Mouse (Mus musculus): ENCODE measurements at regions not wholly inside any gene's neighbourhood (a gene's known extent, or its start where the extent isn't known, plus 50 kb on each side); places are given as distances from the start of the nearest gene placed in this dataset.

GRCm38 (mm10) chr6:112187636-112188035 is 85.9 kb upstream of the Lmcd1 start:
- H3K4me3 ChIP-seq (ENCODE audit: insufficient read depth in 1 of 2, low read depth in 1 of 2, low read length in 2 of 2, poor library complexity in 1 of 2, severe bottlenecking in 1 of 2), result no peak overlapping the region
- no peaks in the 10 kb centered on the region for H3K4me1 ChIP-seq (ENCODE audit: control insufficient read depth in 2 of 2, insufficient read depth in 2 of 2, low read length in 2 of 2, poor library complexity in 1 of 2)
- H3K9ac ChIP-seq (ENCODE audit: insufficient read depth, low read depth, low read length, poor library complexity, severe bottlenecking), result no peak overlapping the region
- no peak overlapping the region for H3K27ac ChIP-seq (ENCODE audit: insufficient read depth, low read depth, low read length, poor library complexity, severe bottlenecking)
- TF ChIP-seq HCFC1 (IDR thresholded peaks at IDR 0.05; ENCODE audit: borderline replicate concordance, insufficient read depth, low read length) (no peak), MAFK (IDR thresholded peaks at IDR 0.05; ENCODE audit: insufficient read depth, low read depth, low read length) (no peak), ZNF384 (IDR thresholded peaks at IDR 0.05; ENCODE audit: low read depth, low read length) (no peak), ZC3H11A (IDR thresholded peaks at IDR 0.05; ENCODE audit: borderline replicate concordance, low read depth, low read length) (no peak), CHD2 (IDR thresholded peaks at IDR 0.05; ENCODE audit: low read depth, low read length) (no peak)
- no peak for DNase-seq (ENCODE audit: low read depth, low spot score)
- no peaks in the 10 kb centered on the region for H3K9me3 ChIP-seq (ENCODE audit: control insufficient read depth, insufficient read depth, low read depth, low read length)
- no peaks in the 10 kb centered on the region for H3K36me3 ChIP-seq (ENCODE audit: control insufficient read depth, insufficient read depth, low read length, poor library complexity, severe bottlenecking)
- in situ Hi-C loops (cut with MboI; ENCODE audit: low sequenced_read_pairs in 2 of 2, unreplicated experiment in 2 of 2), result no loop called here

GRCm38 (mm10) chr6:112191032-112191431 is 82.5 kb upstream of the Lmcd1 start:
- Histone ChIP-seq H3K9ac (ENCODE audit: insufficient read depth, low read depth, low read length, poor library complexity, severe bottlenecking) (no peak overlapping the region), H3K4me3 (ENCODE audit: insufficient read depth in 1 of 2, low read depth in 1 of 2, low read length in 2 of 2, poor library complexity in 1 of 2, severe bottlenecking in 1 of 2) (no peak overlapping the region), H3K36me3 (ENCODE audit: control insufficient read depth, insufficient read depth, low read length, poor library complexity, severe bottlenecking) (no peaks in the 10 kb centered on the region), H3K9me3 (ENCODE audit: control insufficient read depth, insufficient read depth, low read depth, low read length) (no peaks in the 10 kb centered on the region), H3K27ac (ENCODE audit: insufficient read depth, low read depth, low read length, poor library complexity, severe bottlenecking) (no peak overlapping the region), H3K4me1 (ENCODE audit: control insufficient read depth in 2 of 2, insufficient read depth in 2 of 2, low read length in 2 of 2, poor library complexity in 1 of 2) (no peaks in the 10 kb centered on the region)
- peak; percentile 62 for DNase-seq (ENCODE audit: low read depth, low spot score)
- in situ Hi-C loops (cut with MboI; ENCODE audit: low sequenced_read_pairs in 2 of 2, unreplicated experiment in 2 of 2), result no loop called here
- no peak for TF ChIP-seq ZNF384 (IDR thresholded peaks at IDR 0.05; ENCODE audit: low read depth, low read length)
- peak; percentile 81; the same call in 1 of the 2 replicates for TF ChIP-seq ZC3H11A (IDR thresholded peaks at IDR 0.05; ENCODE audit: borderline replicate concordance, low read depth, low read length)
- TF ChIP-seq CHD2 (IDR thresholded peaks at IDR 0.05; ENCODE audit: low read depth, low read length), result no peak
- peak; percentile 63; the same call in 1 of the 2 replicates for TF ChIP-seq MAFK (IDR thresholded peaks at IDR 0.05; ENCODE audit: insufficient read depth, low read depth, low read length)

GRCm38 (mm10) chr6:112197445-112197844 is 76.1 kb upstream of the Lmcd1 start:
- in situ Hi-C loops (cut with MboI; ENCODE audit: low sequenced_read_pairs in 2 of 2, unreplicated experiment in 2 of 2), result no loop called here
- peaks cover 0 to 2% of the 10 kb centered on the region in 2 experiments; a peak in 1 of 4 replicates for H3K4me1 ChIP-seq (ENCODE audit: control insufficient read depth in 2 of 2, insufficient read depth in 2 of 2, low read length in 2 of 2, poor library complexity in 1 of 2)
- no peak overlapping the region for H3K4me3 ChIP-seq (ENCODE audit: insufficient read depth in 1 of 2, low read depth in 1 of 2, low read length in 2 of 2, poor library complexity in 1 of 2, severe bottlenecking in 1 of 2)

GRCm38 (mm10) chr6:112199241-112199640 is 74.3 kb upstream of the Lmcd1 start:
- DNase-seq (ENCODE audit: low read depth, low spot score), result no peak
- TF ChIP-seq ZC3H11A (IDR thresholded peaks at IDR 0.05; ENCODE audit: borderline replicate concordance, low read depth, low read length) (no peak), CHD2 (IDR thresholded peaks at IDR 0.05; ENCODE audit: low read depth, low read length) (no peak), HCFC1 (IDR thresholded peaks at IDR 0.05; ENCODE audit: borderline replicate concordance, insufficient read depth, low read length) (no peak), ZNF384 (IDR thresholded peaks at IDR 0.05; ENCODE audit: low read depth, low read length) (no peak), MAFK (IDR thresholded peaks at IDR 0.05; ENCODE audit: insufficient read depth, low read depth, low read length) (no peak)
- Histone ChIP-seq H3K9ac (ENCODE audit: insufficient read depth, low read depth, low read length, poor library complexity, severe bottlenecking) (no peak overlapping the region), H3K9me3 (ENCODE audit: control insufficient read depth, insufficient read depth, low read depth, low read length) (no peaks in the 10 kb centered on the region), H3K4me3 (ENCODE audit: insufficient read depth in 1 of 2, low read depth in 1 of 2, low read length in 2 of 2, poor library complexity in 1 of 2, severe bottlenecking in 1 of 2) (no peak overlapping the region), H3K36me3 (ENCODE audit: control insufficient read depth, insufficient read depth, low read length, poor library complexity, severe bottlenecking) (no peaks in the 10 kb centered on the region), H3K4me1 (ENCODE audit: control insufficient read depth in 2 of 2, insufficient read depth in 2 of 2, low read length in 2 of 2, poor library complexity in 1 of 2) (peaks cover 4 to 9% of the 10 kb centered on the region in 2 experiments), H3K27ac (ENCODE audit: insufficient read depth, low read depth, low read length, poor library complexity, severe bottlenecking) (no peak overlapping the region)
- in situ Hi-C loops (cut with MboI; ENCODE audit: low sequenced_read_pairs in 2 of 2, unreplicated experiment in 2 of 2), result no loop called here

More at GRCm38 (mm10) chr6:112197445-112197844, 76.1 kb upstream of the Lmcd1 start:
- no peaks in the 10 kb centered on the region for H3K9me3 ChIP-seq (ENCODE audit: control insufficient read depth, insufficient read depth, low read depth, low read length)
- H3K9ac ChIP-seq (ENCODE audit: insufficient read depth, low read depth, low read length, poor library complexity, severe bottlenecking), result no peak overlapping the region
- TF ChIP-seq ZNF384 (IDR thresholded peaks at IDR 0.05; ENCODE audit: low read depth, low read length) (no peak), CHD2 (IDR thresholded peaks at IDR 0.05; ENCODE audit: low read depth, low read length) (no peak), HCFC1 (IDR thresholded peaks at IDR 0.05; ENCODE audit: borderline replicate concordance, insufficient read depth, low read length) (no peak), ZC3H11A (IDR thresholded peaks at IDR 0.05; ENCODE audit: borderline replicate concordance, low read depth, low read length) (0 out of 2 replicates have a peak, but pooled peaks have one; percentile 41), MAFK (IDR thresholded peaks at IDR 0.05; ENCODE audit: insufficient read depth, low read depth, low read length) (no peak)
- H3K36me3 ChIP-seq (ENCODE audit: control insufficient read depth, insufficient read depth, low read length, poor library complexity, severe bottlenecking), result no peaks in the 10 kb centered on the region
- H3K27ac ChIP-seq (ENCODE audit: insufficient read depth, low read depth, low read length, poor library complexity, severe bottlenecking), result no peak overlapping the region
- peak; percentile 79 for DNase-seq (ENCODE audit: low read depth, low spot score)

GRCm38 (mm10) chr6:112202120-112202519 is 71.4 kb upstream of the Lmcd1 start:
- H3K27ac ChIP-seq (ENCODE audit: insufficient read depth, low read depth, low read length, poor library complexity, severe bottlenecking), result no peak overlapping the region
- no peak for DNase-seq (ENCODE audit: low read depth, low spot score)
- peaks cover 9 to 12% of the 10 kb centered on the region in 2 experiments for H3K4me1 ChIP-seq (ENCODE audit: control insufficient read depth in 2 of 2, insufficient read depth in 2 of 2, low read length in 2 of 2, poor library complexity in 1 of 2)
- no peak overlapping the region for H3K9ac ChIP-seq (ENCODE audit: insufficient read depth, low read depth, low read length, poor library complexity, severe bottlenecking)
- no peaks in the 10 kb centered on the region for H3K9me3 ChIP-seq (ENCODE audit: control insufficient read depth, insufficient read depth, low read depth, low read length)
- H3K4me3 ChIP-seq (ENCODE audit: insufficient read depth in 1 of 2, low read depth in 1 of 2, low read length in 2 of 2, poor library complexity in 1 of 2, severe bottlenecking in 1 of 2), result no peak overlapping the region
- in situ Hi-C loops (cut with MboI; ENCODE audit: low sequenced_read_pairs in 2 of 2, unreplicated experiment in 2 of 2), result no loop called here
- TF ChIP-seq CHD2 (IDR thresholded peaks at IDR 0.05; ENCODE audit: low read depth, low read length) (no peak), ZNF384 (IDR thresholded peaks at IDR 0.05; ENCODE audit: low read depth, low read length) (no peak), HCFC1 (IDR thresholded peaks at IDR 0.05; ENCODE audit: borderline replicate concordance, insufficient read depth, low read length) (no peak), ZC3H11A (IDR thresholded peaks at IDR 0.05; ENCODE audit: borderline replicate concordance, low read depth, low read length) (no peak), MAFK (IDR thresholded peaks at IDR 0.05; ENCODE audit: insufficient read depth, low read depth, low read length) (no peak)
- no peaks in the 10 kb centered on the region for H3K36me3 ChIP-seq (ENCODE audit: control insufficient read depth, insufficient read depth, low read length, poor library complexity, severe bottlenecking)

Data from ES-E14 (cell line).